Mouse (Mus musculus): ENCODE data around the gene Calm3.

Gene Calm3

GRCm38 (mm10) chr7:16931968-16932627 lies 8.2 kb upstream of the Calm3 start:
- TF ChIP-seq NANOG (IDR thresholded peaks at IDR 0.05; ENCODE audit: borderline replicate concordance, low read length) (no peak), CTCF (conservative IDR thresholded peaks at IDR 0.05; ENCODE audit: low read length) (peak; percentile 59)
- Histone ChIP-seq H3K9me3 (ENCODE audit: low read length) (no peaks in the 10 kb centered on the region), H3K4me1 (replicated peaks; ENCODE audit: low read depth, low read length) (peaks cover 19% of the 10 kb centered on the region), H3K27me3 (ENCODE audit: insufficient read depth, low read length) (no peaks in the 10 kb centered on the region), H3K4me3 (replicated peaks; ENCODE audit: low read length) (no peak overlapping the region), H3K36me3 (ENCODE audit: insufficient read depth, low read length) (no peaks in the 10 kb centered on the region)

- Histone ChIP-seq H3K4me3 (replicated peaks; ENCODE audit: low read length) (no peak overlapping the region), H3K36me3 (ENCODE audit: insufficient read depth, low read length) (no peaks in the 10 kb centered on the region), H3K9me3 (ENCODE audit: low read length) (no peaks in the 10 kb centered on the region), H3K4me1 (replicated peaks; ENCODE audit: low read depth, low read length) (peaks cover 15% of the 10 kb centered on the region), H3K27me3 (ENCODE audit: insufficient read depth, low read length) (no peaks in the 10 kb centered on the region)
- peak; percentile 75 for TF ChIP-seq CTCF (conservative IDR thresholded peaks at IDR 0.05; ENCODE audit: low read length)
- no peak for TF ChIP-seq NANOG (IDR thresholded peaks at IDR 0.05; ENCODE audit: borderline replicate concordance, low read length)
These were observed 6.9 kb upstream of the Calm3 start for GRCm38 (mm10) chr7:16930850-16931249.

- no peaks in the 10 kb centered on the region for H3K36me3 ChIP-seq (ENCODE audit: insufficient read depth, low read length)
- TF ChIP-seq POU5F1 (IDR thresholded peaks at IDR 0.05; ENCODE audit: borderline replicate concordance, low read length) (no peak), CTCF (conservative IDR thresholded peaks at IDR 0.05; ENCODE audit: low read length) (no peak), NANOG (IDR thresholded peaks at IDR 0.05; ENCODE audit: borderline replicate concordance, low read length) (no peak)
- H3K9me3 ChIP-seq (ENCODE audit: low read length), result no peaks in the 10 kb centered on the region
- H3K4me1 ChIP-seq (replicated peaks; ENCODE audit: low read depth, low read length), result peaks cover 11% of the 10 kb centered on the region
- no peaks in the 10 kb centered on the region for H3K27me3 ChIP-seq (ENCODE audit: insufficient read depth, low read length)
- H3K4me3 ChIP-seq (replicated peaks; ENCODE audit: low read length), result no peak overlapping the region
These were observed 4.4 kb upstream of the Calm3 start for GRCm38 (mm10) chr7:16928341-16928740.

DNA sequence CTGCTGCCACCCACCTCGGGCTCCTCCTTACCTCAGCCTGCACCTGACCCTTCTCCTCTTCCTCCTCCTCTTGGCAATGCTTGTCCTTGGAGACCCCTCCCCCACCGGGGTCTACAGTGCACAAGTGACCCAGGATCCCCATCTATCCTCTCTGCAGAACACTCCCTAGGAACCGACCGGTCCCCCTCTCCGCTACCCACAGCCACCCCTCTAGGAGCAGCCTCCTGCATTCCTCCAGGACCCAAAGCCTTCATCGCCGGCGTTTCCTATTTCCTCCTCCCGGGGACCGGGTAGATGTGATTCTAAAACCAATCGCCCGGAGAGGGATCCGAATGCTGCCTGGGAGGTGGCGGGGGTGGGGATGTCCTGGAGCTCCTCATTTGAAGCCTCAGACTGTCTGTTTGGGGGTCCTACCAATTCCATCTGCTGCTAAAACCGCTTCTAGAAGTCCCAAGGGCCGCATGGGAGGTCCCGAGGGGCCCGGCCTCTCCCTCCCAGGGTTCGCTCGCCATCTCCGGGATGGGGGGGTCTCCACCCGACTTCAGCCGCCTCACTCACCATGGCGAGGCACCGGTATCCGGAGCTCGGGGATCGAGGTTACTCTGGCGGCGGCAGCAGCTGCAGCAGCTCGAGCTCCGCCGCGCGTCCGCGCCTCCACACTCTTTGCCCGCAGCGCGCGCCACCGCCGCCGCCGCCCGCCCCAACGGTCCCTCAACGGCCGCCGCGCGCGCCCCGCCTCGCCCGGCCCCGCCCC lies 454 bp downstream of the Calm3 start:
- peaks cover 49% of the 10 kb centered on the region for H3K4me1 ChIP-seq (replicated peaks; ENCODE audit: low read depth, low read length)
- peaks cover 36% of the 10 kb centered on the region for H3K36me3 ChIP-seq (ENCODE audit: insufficient read depth, low read length)
- H3K27me3 ChIP-seq (ENCODE audit: insufficient read depth, low read length), result no peaks in the 10 kb centered on the region
- TF ChIP-seq CTCF (conservative IDR thresholded peaks at IDR 0.05; ENCODE audit: low read length) (no peak), POU5F1 (IDR thresholded peaks at IDR 0.05; ENCODE audit: borderline replicate concordance, low read length) (no peak), NANOG (IDR thresholded peaks at IDR 0.05; ENCODE audit: borderline replicate concordance, low read length) (no peak)
- H3K9me3 ChIP-seq (ENCODE audit: low read length), result no peaks in the 10 kb centered on the region
- peak overlapping the region; percentile 100 for H3K4me3 ChIP-seq (replicated peaks; ENCODE audit: low read length)

- Histone ChIP-seq H3K27me3 (ENCODE audit: insufficient read depth, low read length) (no peaks in the 10 kb centered on the region), H3K4me3 (replicated peaks; ENCODE audit: low read length) (peak overlapping the region; percentile 100), H3K9me3 (ENCODE audit: low read length) (no peaks in the 10 kb centered on the region), H3K36me3 (ENCODE audit: insufficient read depth, low read length) (peaks cover 45% of the 10 kb centered on the region), H3K4me1 (replicated peaks; ENCODE audit: low read depth, low read length) (peaks cover 58% of the 10 kb centered on the region)
- TF ChIP-seq NANOG (IDR thresholded peaks at IDR 0.05; ENCODE audit: borderline replicate concordance, low read length) (no peak), CTCF (conservative IDR thresholded peaks at IDR 0.05; ENCODE audit: low read length) (no peak), POU5F1 (IDR thresholded peaks at IDR 0.05; ENCODE audit: borderline replicate concordance, low read length) (no peak)
These were observed 1.4 kb downstream of the Calm3 start for GRCm38 (mm10) chr7:16922360-16922973.

GRCm38 (mm10) chr7:16921881-16922335 lies 2.0 kb downstream of the Calm3 start:
- Histone ChIP-seq H3K4me1 (replicated peaks; ENCODE audit: low read depth, low read length) (peaks cover 63% of the 10 kb centered on the region), H3K36me3 (ENCODE audit: insufficient read depth, low read length) (peaks cover 51% of the 10 kb centered on the region), H3K27me3 (ENCODE audit: insufficient read depth, low read length) (no peaks in the 10 kb centered on the region), H3K9me3 (ENCODE audit: low read length) (no peaks in the 10 kb centered on the region), H3K4me3 (replicated peaks; ENCODE audit: low read length) (peak overlapping the region; percentile 10; the same call in 1 of the 2 replicates)
- no peak for TF ChIP-seq NANOG (IDR thresholded peaks at IDR 0.05; ENCODE audit: borderline replicate concordance, low read length)
- TF ChIP-seq POU5F1 (IDR thresholded peaks at IDR 0.05; ENCODE audit: borderline replicate concordance, low read length), result no peak
- no peak for TF ChIP-seq CTCF (conservative IDR thresholded peaks at IDR 0.05; ENCODE audit: low read length)

- H3K9me3 ChIP-seq (ENCODE audit: low read length), result no peaks in the 10 kb centered on the region
- peak overlapping the region; percentile 10; the same call in 1 of the 2 replicates for H3K4me3 ChIP-seq (replicated peaks; ENCODE audit: low read length)
- H3K36me3 ChIP-seq (ENCODE audit: insufficient read depth, low read length), result peaks cover 59% of the 10 kb centered on the region
- H3K27me3 ChIP-seq (ENCODE audit: insufficient read depth, low read length), result no peaks in the 10 kb centered on the region
- peaks cover 71% of the 10 kb centered on the region for H3K4me1 ChIP-seq (replicated peaks; ENCODE audit: low read depth, low read length)
- no peak for TF ChIP-seq POU5F1 (IDR thresholded peaks at IDR 0.05; ENCODE audit: borderline replicate concordance, low read length)
- no peak for TF ChIP-seq CTCF (conservative IDR thresholded peaks at IDR 0.05; ENCODE audit: low read length)
- TF ChIP-seq NANOG (IDR thresholded peaks at IDR 0.05; ENCODE audit: borderline replicate concordance, low read length), result no peak
These were observed 2.8 kb downstream of the Calm3 start for GRCm38 (mm10) chr7:16920818-16921791.

Data from E14TG2a.4 (cell line).